Mouse (Mus musculus) heart, postnatal 10 days (tissue): ENCODE data around the gene Zfp866. TPM values are rescaled to one million over a fixed set of nuclear protein-coding genes. Genes with fewer than 3 reads are reported as not detected.

Experiments used
- DNase-seq, 2 experiments: peaks; one replicate each; pipeline ENCODE4 v3.0.0; 2021
- intact Hi-C: fragments of 180-260 bp; cut with DNase I; formaldehyde crosslinking; loops from one replicate; pipeline ENCODE4 v1.15.1; 2025
- total RNA-seq, 2 experiments: library from RNA; stranded (reverse); gene quantifications; 2 replicates each; pipeline ENCODE4 v1.2.3; 2021

Zfp866 gene
- total RNA-seq, 2 experiments from 2014 or later = 16.5 to 21.2 TPM

GRCm38 (mm10) chr8:69799261-69799660, 8.3 kb upstream of the Zfp866 start:
- no peak for DNase-seq

DNA sequence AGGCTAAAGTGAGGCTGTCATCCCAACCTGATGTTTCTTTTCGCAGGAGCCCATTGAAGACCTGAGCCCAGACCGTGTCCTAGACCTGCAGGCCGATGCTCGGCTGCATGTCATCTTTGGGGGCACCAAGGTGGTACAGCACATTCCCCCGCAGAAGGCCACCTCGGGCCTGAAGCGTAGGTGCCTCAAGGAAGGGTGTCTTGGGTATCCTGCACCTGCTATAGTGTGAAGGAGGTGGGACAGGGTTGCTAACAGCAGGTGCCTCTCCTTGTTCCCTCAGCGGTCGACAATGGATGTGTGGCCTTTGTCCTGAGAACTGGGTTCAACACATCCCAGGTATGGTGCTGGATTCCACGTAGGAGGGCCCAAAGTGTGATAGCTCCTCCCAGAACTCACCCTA, 6.7 kb upstream of the Zfp866 start:
- no peak for DNase-seq
- intact Hi-C loops = no loop called here

More at GRCm38 (mm10) chr8:69799261-69799660, 8.3 kb upstream of the Zfp866 start:
- intact Hi-C loops = no loop called here

GRCm38 (mm10) chr8:69796721-69797345, 5.9 kb upstream of the Zfp866 start:
- DNase-seq = no peak
- intact Hi-C loops = no loop called here

- DNase-seq = no peak
Observed at GRCm38 (mm10) chr8:69794901-69795300, 3.9 kb upstream of the Zfp866 start.

GRCm38 (mm10) chr8:69794096-69794495, 3.1 kb upstream of the Zfp866 start:
- DNase-seq = no peak
- intact Hi-C loops = loop anchor here (5.0 kb wide), 1 partner anchor 167 kb away; the partner anchor contains the start of gene Zfp868

More at GRCm38 (mm10) chr8:69794901-69795300, 3.9 kb upstream of the Zfp866 start:
- intact Hi-C loops = loop anchor here (5.0 kb wide), 1 partner anchor 168 kb away; the partner anchor contains the start of gene Zfp868

DNA sequence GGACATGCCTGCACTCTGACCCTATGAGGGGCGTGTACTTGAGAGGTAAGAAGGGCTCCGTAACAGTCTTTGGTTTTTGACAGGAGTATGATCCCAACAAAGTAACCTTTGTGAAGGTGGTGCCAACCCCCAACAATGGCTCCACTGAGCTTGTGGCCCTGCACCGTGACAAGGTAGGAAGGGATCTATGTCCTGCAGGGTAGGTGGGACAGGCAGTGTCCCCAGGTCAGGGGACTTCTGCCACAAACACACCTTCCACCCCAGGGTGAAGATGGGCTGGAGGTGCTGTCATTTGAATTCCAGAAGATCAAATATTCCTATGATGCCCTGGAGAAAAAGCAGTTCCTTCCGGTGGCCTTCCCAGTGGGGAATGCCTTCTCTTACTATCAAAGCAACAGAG, 2.7 kb upstream of the Zfp866 start:
- intact Hi-C loops = loop anchor here (5.0 kb wide), 1 partner anchor 166 kb away; the partner anchor contains the start of gene Zfp868
- DNase-seq = no peak

DNA sequence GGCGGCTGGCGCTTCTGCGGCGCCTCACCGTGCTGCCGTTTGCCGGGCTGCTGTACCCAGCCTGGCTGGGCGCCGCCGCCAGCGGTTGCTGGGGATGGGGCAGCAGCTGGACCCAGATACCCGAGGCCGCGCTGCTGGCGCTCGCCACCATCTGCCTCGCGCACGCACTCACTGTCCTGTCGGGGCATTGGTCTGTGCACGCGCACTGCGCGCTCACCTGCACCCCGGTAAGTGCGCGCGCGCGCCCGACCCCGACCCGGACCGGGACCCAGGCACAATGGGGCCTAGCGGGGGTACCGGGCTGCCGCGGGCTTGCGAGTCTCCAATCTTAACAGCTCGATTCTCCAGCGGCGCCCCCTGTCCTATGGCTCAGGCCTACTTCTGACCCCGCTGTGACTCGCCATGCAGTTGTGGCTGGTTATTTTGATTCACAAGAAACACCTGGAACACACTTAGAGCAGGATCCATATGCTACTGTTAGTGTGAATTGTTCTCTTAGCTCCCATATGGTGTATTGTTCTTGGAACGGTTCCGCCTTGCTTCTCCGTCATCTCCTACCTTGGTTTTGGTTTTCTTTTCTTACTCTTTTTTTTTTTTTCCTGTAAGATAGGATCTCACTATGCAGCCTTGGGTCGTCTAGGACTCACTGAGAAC, 564 bp upstream of the Zfp866 start:
- intact Hi-C loops = loop anchor here (1.0 to 5.0 kb wide), 2 partner anchors 75 to 164 kb away; partner anchors contain the start of gene Zfp868
- no peak for DNase-seq

DNA sequence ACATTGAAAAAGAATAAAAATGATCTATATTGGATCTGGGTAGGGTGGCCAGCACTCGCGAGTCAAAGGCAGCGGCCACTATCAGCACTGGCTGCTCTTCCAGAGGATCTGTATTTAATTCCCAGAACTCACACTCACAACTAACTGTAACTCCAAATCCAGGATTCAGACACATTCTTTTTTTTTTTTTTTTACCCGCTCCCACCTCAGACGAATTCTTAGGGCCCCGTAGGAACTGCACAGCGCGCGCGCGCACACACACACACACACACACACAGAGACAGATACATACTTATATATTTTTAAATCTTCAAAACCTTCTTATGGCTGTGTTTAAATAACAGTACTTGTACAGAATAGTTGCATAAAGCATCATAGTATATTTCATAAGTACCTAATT, 614 bp downstream of the Zfp866 start:
- intact Hi-C loops = loop anchor here (5.0 kb wide), 1 partner anchor 163 kb away; the partner anchor contains the start of gene Zfp868
- no peak for DNase-seq

DNA sequence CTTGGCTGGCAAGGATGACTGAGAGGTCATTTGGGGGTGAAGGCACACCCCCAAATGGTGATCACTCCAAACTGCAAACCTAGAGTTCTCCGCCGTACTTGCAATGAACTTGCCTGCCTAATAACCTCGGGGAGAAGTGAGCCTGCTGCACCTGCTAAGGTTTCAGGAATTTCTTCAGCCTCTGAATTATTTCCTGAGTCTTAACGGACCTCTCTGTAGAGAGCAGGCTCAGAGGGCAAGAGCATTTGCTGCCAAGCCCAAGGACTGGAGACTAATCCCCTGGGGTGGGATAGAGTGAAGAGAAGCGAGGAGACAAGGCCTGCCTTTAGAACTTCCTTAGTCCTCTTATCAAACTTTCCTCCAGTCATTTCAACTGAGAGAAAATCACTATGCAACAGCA, 1.2 kb downstream of the Zfp866 start:
- DNase-seq = no peak
- intact Hi-C loops = loop anchor here (5.0 kb wide), 1 partner anchor 162 kb away; the partner anchor contains the start of gene Zfp868

GRCm38 (mm10) chr8:69789105-69789504, 1.9 kb downstream of the Zfp866 start:
- DNase-seq = no peak
- intact Hi-C loops = no loop called here

- no peak for DNase-seq
- intact Hi-C loops = no loop called here
Observed at GRCm38 (mm10) chr8:69777111-69777510, 13.9 kb downstream of the Zfp866 start.

DNA sequence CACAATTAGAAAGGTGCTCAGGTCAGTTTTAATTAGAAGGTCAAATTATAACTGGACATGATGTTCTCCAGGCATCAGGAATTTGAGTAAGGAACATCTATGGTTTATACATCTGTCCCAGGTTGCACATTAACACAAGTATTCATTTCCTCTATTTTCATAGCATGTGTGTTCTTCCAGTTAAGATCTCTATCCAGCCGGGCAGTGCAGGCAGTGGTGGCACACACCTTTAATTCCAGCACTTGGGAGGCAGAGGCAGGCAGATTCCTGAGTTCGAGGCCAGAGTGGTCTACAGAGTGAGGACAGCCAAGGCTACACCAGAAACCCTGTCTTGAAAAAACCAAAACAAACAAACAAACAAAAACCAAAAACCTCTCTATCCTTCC, 15.8 kb downstream of the Zfp866 start:
- no peak for DNase-seq
- intact Hi-C loops = no loop called here

- intact Hi-C loops = no loop called here
- DNase-seq = peak; percentile 92 to 94
Observed at GRCm38 (mm10) chr8:69774503-69775148, 16.4 kb downstream of the Zfp866 start, which contains the start of gene Gm20422. Gm20422 (minus strand) TSS chr8:69774886.

- DNase-seq = no peak
Observed at GRCm38 (mm10) chr8:69772106-69772505, 18.9 kb downstream of the Zfp866 start.

DNA sequence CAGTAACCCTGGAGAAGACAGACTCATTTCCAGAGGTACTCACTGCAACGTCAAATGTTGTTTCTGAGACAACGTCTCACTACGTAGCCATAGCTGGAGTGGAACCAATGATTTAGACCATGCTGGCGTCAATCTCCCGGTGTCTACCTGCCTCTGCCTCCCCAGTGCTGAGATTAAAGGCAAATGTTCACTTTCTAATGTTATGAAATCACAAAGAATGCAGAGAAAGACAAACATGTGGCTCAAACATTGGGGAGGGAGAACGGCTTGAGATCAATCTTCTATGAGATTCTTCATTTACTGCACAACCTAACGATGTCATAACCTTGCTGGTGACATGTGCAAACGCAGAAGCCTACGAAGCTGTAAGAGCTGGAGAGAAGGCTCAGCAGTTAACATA, 19.8 kb downstream of the Zfp866 start:
- no peak for DNase-seq
- intact Hi-C loops = no loop called here

More at GRCm38 (mm10) chr8:69772106-69772505, 18.9 kb downstream of the Zfp866 start:
- intact Hi-C loops = no loop called here

DNA sequence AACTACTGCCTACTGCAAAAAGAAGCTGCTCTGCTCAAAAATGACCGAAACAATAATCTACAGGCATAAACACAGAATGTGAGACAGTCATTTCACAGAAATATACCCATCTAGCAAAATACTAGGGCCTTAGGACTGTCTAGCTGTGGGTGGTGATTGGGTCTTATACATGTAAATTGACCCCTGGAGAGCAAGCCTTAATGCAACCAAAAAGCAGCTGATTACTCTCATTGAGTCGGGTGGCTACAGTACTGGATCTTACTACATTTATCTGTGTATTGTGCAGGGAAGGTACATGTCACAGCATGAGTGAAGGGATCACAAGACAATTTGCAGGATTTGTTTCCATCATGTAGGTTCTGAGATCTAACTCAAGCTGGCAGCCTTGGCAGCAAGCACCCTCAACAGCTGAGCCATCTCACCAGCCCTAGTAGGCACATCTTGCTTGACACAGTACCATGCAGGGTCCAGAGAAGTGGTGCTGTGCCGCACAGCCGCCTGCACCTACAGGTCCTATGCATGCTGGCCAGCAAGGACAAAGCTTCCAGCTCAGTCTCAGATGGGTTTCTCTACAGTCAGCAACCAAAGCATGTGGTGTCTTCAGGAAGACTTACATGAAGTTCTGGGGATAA, 29.0 kb downstream of the Zfp866 start:
- intact Hi-C loops = no loop called here
- no peak for DNase-seq

GRCm38 (mm10) chr8:69758316-69758715, 32.7 kb downstream of the Zfp866 start:
- intact Hi-C loops = no loop called here
- no peak for DNase-seq

DNA sequence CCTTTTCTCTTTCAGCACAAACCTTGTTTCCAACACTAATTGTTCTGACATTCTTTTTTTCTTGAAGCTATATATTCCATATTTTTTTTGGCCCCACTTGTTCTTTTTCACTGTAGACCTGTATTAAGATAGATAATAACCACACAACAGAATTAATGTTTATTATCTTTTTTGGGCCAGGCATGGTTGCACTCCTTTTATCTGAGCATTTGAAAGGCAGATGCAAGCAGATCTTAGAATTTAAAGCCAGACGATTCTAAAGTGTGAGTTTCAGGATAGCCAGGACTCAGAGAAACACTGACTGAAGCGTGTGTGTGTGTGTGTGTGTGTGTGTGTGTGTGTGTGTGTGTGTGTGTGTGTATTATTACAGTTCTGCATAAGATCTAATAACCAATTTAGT, 38.5 kb downstream of the Zfp866 start:
- intact Hi-C loops = no loop called here
- no peak for DNase-seq

DNA sequence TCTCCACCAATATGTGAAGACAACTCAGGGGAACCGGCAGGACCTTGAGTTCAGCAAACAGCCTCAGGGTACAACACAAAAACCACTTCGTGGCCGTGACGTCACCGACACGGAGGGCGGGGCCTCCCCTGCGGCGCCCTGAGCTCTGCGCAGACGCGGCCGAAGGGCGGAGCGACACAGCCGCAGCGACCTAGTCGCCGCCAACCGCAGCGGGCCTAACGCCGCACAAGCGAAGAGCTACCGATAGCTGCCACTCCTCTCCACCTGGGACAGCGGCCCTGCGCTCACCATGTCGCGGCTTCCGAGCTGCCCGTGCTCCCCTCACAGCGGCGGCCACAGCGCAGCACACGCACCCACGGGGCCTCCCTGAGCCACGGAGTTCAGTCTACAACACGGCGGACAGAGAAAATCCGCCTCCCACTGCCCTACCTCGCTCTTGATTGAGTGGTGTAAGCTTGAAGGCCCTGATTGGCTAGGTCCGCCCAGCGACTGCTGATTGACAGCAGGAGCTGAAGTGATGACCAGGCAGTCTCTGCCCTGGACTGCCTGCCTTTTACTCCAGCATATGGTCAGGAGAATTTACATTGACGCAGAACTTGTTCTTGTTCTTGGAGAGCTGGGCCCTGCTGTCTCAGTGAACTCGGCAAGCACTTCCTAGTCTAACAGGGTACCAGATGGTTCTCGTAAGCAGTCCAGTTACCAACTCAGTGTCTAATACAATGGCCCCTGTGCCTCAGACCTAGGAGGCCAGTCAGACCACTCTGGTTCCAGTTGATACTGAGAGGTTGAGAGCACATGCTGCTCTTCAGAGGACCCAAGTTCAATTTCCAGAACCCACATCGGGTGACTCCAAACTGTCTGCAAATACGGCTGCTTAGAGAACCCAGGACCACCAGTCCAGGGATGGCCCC, 41.2 kb downstream of the Zfp866 start, which contains the start of gene Zfp963:
Gene Zfp963 (minus strand): TSS at position 427 of the 911 bp plus-strand sequence.
- intact Hi-C loops = loop anchor here (2.0 kb wide), 2 partner anchors 19 to 33 kb away; no protein-coding TSS in a partner anchor

GRCm38 (mm10) chr8:69741231-69741630, 49.7 kb downstream of the Zfp866 start:
- intact Hi-C loops = no loop called here
- no peak for DNase-seq

More for the DNA sequence above, 41.2 kb downstream of the Zfp866 start, which contains the start of gene Zfp963:
- DNase-seq = peak; percentile 97
